Mouse (Mus musculus) lung, adult 2 months (tissue): Measurements from ENCODE around the gene Arl6ip5.

Source experiments
- CTCF ChIP-seq: fragments of 200-500 bp; IDR thresholded peaks from 2 replicates; pipeline ENCODE4 v1.5.1; 2011; ENCODE audit warnings: mild to moderate bottlenecking, low read length, control low read depth; ENCODE audit not compliant: insufficient read depth
- POLR2A ChIP-seq: fragments of 200-500 bp; IDR thresholded peaks from 2 replicates; pipeline ENCODE4 v1.6.1; 2011; ENCODE audit warnings: low read depth, mild to moderate bottlenecking, control low read depth, low read length, borderline replicate concordance; ENCODE audit errors: extremely low read depth

DNA sequence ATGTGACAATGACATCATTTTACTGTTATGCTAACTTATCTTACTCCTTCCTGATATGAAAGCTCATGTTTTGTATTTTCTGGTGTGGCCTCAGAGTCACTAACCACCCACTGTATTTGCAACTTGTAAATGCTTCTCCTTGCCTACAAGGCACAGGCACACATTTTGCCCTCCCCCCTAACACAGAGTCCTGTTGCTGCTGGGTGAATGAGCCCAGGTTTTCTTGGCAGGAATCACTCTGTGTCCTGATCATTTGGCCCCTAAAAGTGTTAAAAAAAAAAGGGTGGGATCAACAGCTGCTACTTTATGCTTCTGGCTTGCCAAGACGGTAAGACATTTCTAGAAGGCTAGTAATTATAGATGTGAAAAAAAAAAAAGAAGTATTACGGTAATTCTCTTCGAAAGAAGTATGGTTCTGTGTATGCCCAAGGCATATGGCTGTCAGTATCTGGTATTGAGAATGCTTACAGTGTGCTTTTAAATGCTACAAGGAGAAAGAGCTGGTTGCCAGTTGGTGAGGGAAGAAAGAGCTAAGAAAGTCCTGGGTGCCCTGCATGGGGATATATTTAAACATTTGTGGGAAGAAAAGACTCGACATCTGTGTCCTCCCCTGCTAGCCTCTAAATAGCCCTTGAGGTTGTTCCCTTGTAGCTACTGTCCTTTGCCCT lies 5.8 kb downstream of the Arl6ip5 start:
- TF ChIP-seq POLR2A (no peak), CTCF (no peak)
